Mouse (Mus musculus) hindbrain, embryonic 12.5 days (tissue): ENCODE results near the gene Scarb2. TPM values are rescaled to one million over a fixed set of nuclear protein-coding genes. Genes with fewer than 3 reads are reported as not detected.

Source experiments
- ATAC-seq: fragments of 200-750 bp; cut with Nextera tagmentation; 2 replicates; pipeline ENCODE4 v1.8.0; 2017; ENCODE audit warnings: moderate TSS enrichment; ENCODE audit not compliant: low FRiP score
- H3K27ac ChIP-seq: fragments of 300-500 bp; sonication (generic); 2 replicates; pipeline ENCODE4 v1.5.1; 2016; ENCODE audit warnings: mild to moderate bottlenecking
- H3K27me3 ChIP-seq: fragments of 300-500 bp; sonication (generic); 2 replicates; pipeline ENCODE4 v1.6.1; 2016; ENCODE audit warnings: mild to moderate bottlenecking
- H3K36me3 ChIP-seq: fragments of 300-500 bp; sonication (generic); 2 replicates; pipeline ENCODE4 v1.6.1; 2016; ENCODE audit warnings: mild to moderate bottlenecking
- H3K4me1 ChIP-seq: fragments of 300-500 bp; sonication (generic); 2 replicates; pipeline ENCODE4 v1.6.1; 2016
- H3K4me2 ChIP-seq: fragments of 300-500 bp; sonication (generic); replicated peaks from 2 replicates; pipeline ENCODE4 v1.6.1; 2016; ENCODE audit warnings: mild to moderate bottlenecking
- H3K4me3 ChIP-seq: fragments of 300-500 bp; sonication (generic); 2 replicates; pipeline ENCODE4 v1.5.1; 2016; ENCODE audit warnings: mild to moderate bottlenecking
- H3K9ac ChIP-seq: fragments of 300-500 bp; sonication (generic); 2 replicates; pipeline ENCODE4 v1.6.1; 2016; ENCODE audit warnings: mild to moderate bottlenecking, moderate library complexity
- H3K9me3 ChIP-seq: fragments of 300-500 bp; sonication (generic); replicated peaks from 2 replicates; pipeline ENCODE4 v1.6.1; 2016; ENCODE audit warnings: mild to moderate bottlenecking
- WGBS: fragments of 180-500 bp; shearing (Covaris S2); methylation state at CpG from one replicate; pipeline ENCODE4 v1.1.7; 2016; 5-methylcytosine and 5-hydroxymethylcytosine counted together
- polyA plus RNA-seq: library from polyadenylated mRNA; unstranded; fragments of >200 nt; fragmentation: Nextera tagmentation; extraction: Ambion mirVana; gene quantifications from 2 replicates; pipeline ENCODE4 v1.2.1, GENCODE M21; 2016

Scarb2 gene
- polyA plus RNA-seq, 1 experiment from 2014 or later: 16.2 TPM

GRCm38 (mm10) chr5:92458726-92459125, 47.9 kb downstream of the Scarb2 start:
- Histone ChIP-seq H3K9ac (no peak overlapping the region), H3K4me3 (no peak overlapping the region), H3K27me3 (no peaks in the 10 kb centered on the region), H3K27ac (no peak overlapping the region), H3K4me2 (no peak overlapping the region), H3K9me3 (no peaks in the 10 kb centered on the region), H3K4me1 (no peaks in the 10 kb centered on the region), H3K36me3 (peaks cover 35% of the 10 kb centered on the region)
- ATAC-seq: no peak
- WGBS: 45% methylated on average over 5 of the region's 5 CpGs

DNA sequence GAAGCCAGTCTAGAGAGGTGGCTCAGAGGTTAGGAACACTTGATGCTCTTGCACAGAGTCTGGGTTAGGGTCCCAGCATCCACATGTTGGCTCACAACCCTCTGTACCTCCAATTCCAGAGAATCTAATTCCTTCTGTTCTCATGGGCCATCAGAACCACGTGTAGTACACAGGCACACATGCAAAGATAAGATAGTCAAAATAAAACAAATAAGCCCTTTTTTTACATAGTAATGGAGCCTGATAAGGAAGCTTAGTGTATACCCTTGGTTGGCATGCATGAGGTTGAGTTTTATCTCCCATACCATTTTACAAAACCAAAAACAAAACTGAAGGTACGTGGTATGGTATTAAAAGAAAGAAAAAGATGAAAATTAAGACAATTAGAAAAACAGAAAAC, 49.2 kb downstream of the Scarb2 start:
- ATAC-seq: no peak
- Histone ChIP-seq H3K27ac (no peak overlapping the region), H3K36me3 (peaks cover 45% of the 10 kb centered on the region), H3K27me3 (no peaks in the 10 kb centered on the region), H3K4me1 (no peaks in the 10 kb centered on the region), H3K9ac (no peak overlapping the region), H3K9me3 (no peaks in the 10 kb centered on the region), H3K4me3 (no peak overlapping the region), H3K4me2 (no peak overlapping the region)
- WGBS: 79% methylated on average over 2 of the region's 2 CpGs

- H3K9ac ChIP-seq: no peak overlapping the region
- H3K27me3 ChIP-seq: no peaks in the 10 kb centered on the region
- no peak overlapping the region for H3K27ac ChIP-seq
- no peak for ATAC-seq
- no peak overlapping the region for H3K4me2 ChIP-seq
- H3K9me3 ChIP-seq: no peaks in the 10 kb centered on the region
- H3K4me3 ChIP-seq: no peak overlapping the region
- no peaks in the 10 kb centered on the region for H3K4me1 ChIP-seq
- peaks cover 75% of the 10 kb centered on the region for H3K36me3 ChIP-seq
- 90% methylated on average over 5 of the region's 5 CpGs for WGBS
These were observed 53.8 kb downstream of the Scarb2 start for GRCm38 (mm10) chr5:92452876-92453275.

DNA sequence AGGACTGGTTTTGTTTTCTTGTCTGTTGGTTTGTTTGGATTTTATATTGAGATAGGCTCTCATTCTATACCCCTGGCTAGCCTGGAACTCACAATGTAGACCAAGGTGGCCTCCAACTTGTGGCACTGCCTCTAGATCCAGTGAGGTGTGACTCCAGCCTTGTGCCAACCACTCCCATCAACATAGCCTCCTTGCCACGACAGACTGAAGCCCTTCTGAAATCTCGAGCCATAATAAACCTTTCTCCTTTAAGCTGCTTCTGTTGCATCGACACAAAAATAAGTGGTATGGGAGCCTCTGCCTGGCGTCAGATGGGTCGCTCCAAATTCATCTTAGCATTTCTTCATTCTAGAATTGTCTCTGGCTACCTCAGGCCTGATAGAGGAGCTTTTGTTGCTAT, 59.9 kb downstream of the Scarb2 start:
- ATAC-seq: no peak
- peaks cover 66% of the 10 kb centered on the region for H3K36me3 ChIP-seq

DNA sequence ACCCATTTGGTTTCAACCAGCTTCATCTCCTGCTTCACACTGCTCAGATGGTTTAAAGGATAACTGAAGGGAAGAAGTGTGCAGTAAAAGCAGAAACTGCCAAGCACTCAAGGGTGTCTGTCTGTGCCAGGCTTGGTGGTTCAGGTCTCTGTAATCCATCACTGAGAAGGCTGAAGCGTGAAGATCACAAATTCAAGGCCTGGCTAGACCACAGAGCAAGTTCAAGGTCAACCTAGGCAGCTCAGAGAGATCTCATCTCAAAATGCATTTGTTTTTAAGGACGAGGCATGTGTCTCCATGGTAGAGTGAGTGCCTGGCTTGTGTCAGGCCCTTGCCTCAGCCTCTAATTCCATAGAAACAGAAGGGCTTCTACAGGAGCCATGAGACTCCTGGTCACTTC, 61.6 kb downstream of the Scarb2 start:
- H3K27me3 ChIP-seq: no peaks in the 10 kb centered on the region

More for the DNA sequence above, 59.9 kb downstream of the Scarb2 start:
- H3K9me3 ChIP-seq: no peaks in the 10 kb centered on the region
- H3K4me2 ChIP-seq: no peak overlapping the region
- H3K27ac ChIP-seq: no peak overlapping the region
- no peaks in the 10 kb centered on the region for H3K27me3 ChIP-seq
- H3K4me3 ChIP-seq: no peak overlapping the region
- H3K9ac ChIP-seq: no peak overlapping the region
- H3K4me1 ChIP-seq: no peaks in the 10 kb centered on the region
- WGBS: 92% methylated on average over 5 of the region's 5 CpGs

DNA sequence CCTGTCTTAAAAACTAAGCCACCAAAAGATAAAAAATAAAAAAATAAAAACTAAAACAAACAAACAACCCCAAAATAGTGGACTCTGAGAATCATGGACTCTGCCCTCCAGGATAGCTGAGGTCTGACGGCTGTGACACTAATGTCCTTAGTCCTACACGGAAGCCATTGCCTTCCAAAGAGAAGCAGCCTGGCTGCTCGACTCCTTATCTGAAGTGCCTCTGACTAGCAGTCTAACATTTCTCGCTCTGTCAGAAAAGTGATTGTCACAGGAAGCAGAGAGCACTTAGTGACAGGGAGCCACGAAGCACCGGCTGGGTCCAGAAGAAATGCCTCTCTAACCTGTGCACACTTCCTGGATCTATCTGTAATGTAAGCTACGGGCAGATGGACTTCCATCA, 63.7 kb downstream of the Scarb2 start:
- Histone ChIP-seq H3K4me1 (no peaks in the 10 kb centered on the region), H3K9me3 (no peaks in the 10 kb centered on the region), H3K9ac (no peak overlapping the region), H3K36me3 (peaks cover 28% of the 10 kb centered on the region), H3K4me2 (no peak overlapping the region), H3K27ac (no peak overlapping the region), H3K27me3 (no peaks in the 10 kb centered on the region), H3K4me3 (no peak overlapping the region)
- WGBS: 89% methylated on average over 7 of the region's 7 CpGs
- ATAC-seq: no peak

More for the DNA sequence above, 61.6 kb downstream of the Scarb2 start:
- H3K4me2 ChIP-seq: no peak overlapping the region
- H3K36me3 ChIP-seq: peaks cover 49% of the 10 kb centered on the region
- H3K9ac ChIP-seq: no peak overlapping the region
- H3K4me1 ChIP-seq: no peaks in the 10 kb centered on the region
- H3K9me3 ChIP-seq: no peaks in the 10 kb centered on the region
- ATAC-seq: no peak
- WGBS: 87% methylated on average over 2 of the region's 2 CpGs
- H3K27ac ChIP-seq: no peak overlapping the region
- no peak overlapping the region for H3K4me3 ChIP-seq

DNA sequence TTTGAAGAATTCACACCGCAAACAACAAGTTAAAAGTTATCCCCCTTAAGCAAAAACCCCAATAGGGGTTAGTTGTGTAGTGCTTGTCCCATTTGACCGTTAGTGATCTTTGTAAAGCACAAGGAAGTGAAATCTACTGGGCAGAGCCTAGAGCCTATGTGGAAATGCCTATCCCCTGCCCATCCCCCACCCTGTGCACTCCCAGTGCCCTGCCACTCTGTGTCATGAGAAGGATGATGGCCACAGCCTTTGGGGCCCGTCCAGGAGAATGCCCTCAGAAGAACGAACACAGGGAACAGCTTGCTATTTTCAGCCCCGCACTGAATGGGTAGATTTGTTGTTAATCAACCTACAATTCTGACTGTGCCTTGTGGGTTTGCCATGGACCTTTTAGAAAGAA, 65.1 kb downstream of the Scarb2 start:
- H3K9ac ChIP-seq: no peak overlapping the region
- no peak overlapping the region for H3K4me2 ChIP-seq
- no peak for ATAC-seq
- H3K27ac ChIP-seq: no peak overlapping the region
- no peak overlapping the region for H3K4me3 ChIP-seq
- H3K4me1 ChIP-seq: no peaks in the 10 kb centered on the region
- WGBS: 84% methylated on average over 5 of the region's 5 CpGs
- no peaks in the 10 kb centered on the region for H3K9me3 ChIP-seq
- no peaks in the 10 kb centered on the region for H3K27me3 ChIP-seq
- peaks cover 15% of the 10 kb centered on the region for H3K36me3 ChIP-seq

- WGBS: 87% methylated on average over 8 of the region's 8 CpGs
- no peaks in the 10 kb centered on the region for H3K9me3 ChIP-seq
- no peak for ATAC-seq
These were observed 68.1 kb downstream of the Scarb2 start for GRCm38 (mm10) chr5:92438540-92438939.

DNA sequence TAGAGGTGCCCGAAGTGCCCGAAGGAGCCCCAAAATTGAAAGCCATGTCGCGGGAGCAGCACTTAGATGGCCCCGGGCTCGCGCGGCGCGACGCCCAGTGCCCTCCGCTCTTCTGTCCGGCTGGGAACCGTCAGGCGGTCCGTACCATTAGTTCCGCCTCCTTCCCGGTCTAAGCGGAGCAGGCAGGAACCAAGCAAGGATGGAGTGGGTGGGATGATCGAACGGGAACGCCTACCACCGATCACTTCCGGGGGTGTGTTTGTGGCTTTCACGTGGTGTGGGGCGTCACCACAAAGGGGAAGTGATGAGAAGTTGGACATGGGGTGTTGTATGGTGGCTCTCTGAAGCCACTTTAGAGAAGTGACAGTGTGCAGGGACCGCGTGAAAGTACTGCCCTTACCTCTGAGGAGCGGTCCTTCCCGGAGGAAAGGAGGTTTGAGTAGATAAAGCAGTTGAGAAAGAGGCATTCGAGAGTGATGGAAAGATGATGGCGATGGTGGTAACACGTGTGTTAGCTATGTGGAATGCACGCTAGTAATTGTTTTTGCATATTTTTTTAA, 71.5 kb downstream of the Scarb2 start, which contains the start of gene Nup54:
TSS of gene Nup54 (minus strand) at position 195 of the 560 bp plus-strand sequence.
- under 1% methylated on average over 34 of the region's 34 CpGs for WGBS
- peak within 1 kb of the TSS; percentile 94 for H3K9ac ChIP-seq
- peak; percentile 99 for ATAC-seq
- peak within 1 kb of the TSS; percentile 83 for H3K4me2 ChIP-seq
- H3K36me3 ChIP-seq: no peaks in the 10 kb centered on the region
- peak within 1 kb of the TSS; percentile 97 for H3K4me3 ChIP-seq
- H3K27ac ChIP-seq: peak within 1 kb of the TSS; percentile 86
- no peaks in the 10 kb centered on the region for H3K27me3 ChIP-seq
- no peaks in the 10 kb centered on the region for H3K9me3 ChIP-seq
- peaks cover 12% of the 10 kb centered on the region for H3K4me1 ChIP-seq

More at GRCm38 (mm10) chr5:92438540-92438939, 68.1 kb downstream of the Scarb2 start:
- Histone ChIP-seq H3K4me1 (peaks cover 9% of the 10 kb centered on the region), H3K27ac (no peak overlapping the region), H3K36me3 (no peaks in the 10 kb centered on the region), H3K9ac (no peak overlapping the region), H3K27me3 (no peaks in the 10 kb centered on the region), H3K4me2 (no peak overlapping the region), H3K4me3 (no peak overlapping the region)

GRCm38 (mm10) chr5:92434571-92434985, 72.1 kb downstream of the Scarb2 start:
- peak overlapping the region; percentile 94 for H3K9ac ChIP-seq
- 0% methylated on average over 26 of the region's 39 CpGs for WGBS
- H3K27ac ChIP-seq: peak overlapping the region; percentile 86
- H3K4me1 ChIP-seq: peaks cover 12% of the 10 kb centered on the region
- H3K36me3 ChIP-seq: no peaks in the 10 kb centered on the region
- peak overlapping the region; percentile 83 for H3K4me2 ChIP-seq
- no peaks in the 10 kb centered on the region for H3K9me3 ChIP-seq
- ATAC-seq: no peak; the same call in 1 of the 2 replicates
- H3K4me3 ChIP-seq: peak overlapping the region; percentile 97
- H3K27me3 ChIP-seq: no peaks in the 10 kb centered on the region

- peak overlapping the region; percentile 97 for H3K4me3 ChIP-seq
- no peaks in the 10 kb centered on the region for H3K27me3 ChIP-seq
- H3K9me3 ChIP-seq: no peaks in the 10 kb centered on the region
- no peak for ATAC-seq
- peaks cover 12% of the 10 kb centered on the region for H3K4me1 ChIP-seq
- peak overlapping the region; percentile 94 for H3K9ac ChIP-seq
- 1% methylated on average over 12 of the region's 12 CpGs for WGBS
- peak overlapping the region; percentile 83 for H3K4me2 ChIP-seq
- H3K36me3 ChIP-seq: peaks cover 5% of the 10 kb centered on the region
- H3K27ac ChIP-seq: 0 out of 2 replicates have a peak overlapping the region, but pooled peaks have one; percentile 86
These were observed 72.6 kb downstream of the Scarb2 start for GRCm38 (mm10) chr5:92434070-92434469.

DNA sequence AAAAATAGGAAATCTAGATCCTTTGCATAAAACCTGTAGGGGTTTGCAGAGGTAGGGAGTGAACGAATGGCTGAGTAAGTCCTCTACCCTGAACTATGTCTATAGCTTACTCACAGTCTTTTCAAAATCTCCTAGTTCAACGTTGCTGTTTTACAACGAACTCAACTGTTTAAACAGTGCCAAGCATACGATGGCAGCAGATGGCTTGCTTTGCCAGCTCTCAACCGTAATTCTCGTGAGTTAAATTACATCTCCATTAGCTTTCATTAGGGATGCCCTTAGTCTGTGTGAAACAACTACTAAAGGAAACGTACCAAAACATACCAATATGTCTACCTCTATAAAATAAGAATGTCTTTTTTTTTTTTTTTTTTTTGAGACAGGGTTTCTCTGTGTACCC, 75.0 kb downstream of the Scarb2 start:
- H3K27ac ChIP-seq: no peak overlapping the region
- H3K4me1 ChIP-seq: peaks cover 12% of the 10 kb centered on the region
- H3K9me3 ChIP-seq: no peaks in the 10 kb centered on the region
- no peak overlapping the region for H3K4me3 ChIP-seq
- peaks cover 29% of the 10 kb centered on the region for H3K36me3 ChIP-seq
- no peak for ATAC-seq
- WGBS: 85% methylated on average over 7 of the region's 7 CpGs
- no peak overlapping the region for H3K9ac ChIP-seq
- no peaks in the 10 kb centered on the region for H3K27me3 ChIP-seq
- H3K4me2 ChIP-seq: no peak overlapping the region

GRCm38 (mm10) chr5:92430723-92431122, 75.9 kb downstream of the Scarb2 start:
- peaks cover 12% of the 10 kb centered on the region for H3K4me1 ChIP-seq

More at GRCm38 (mm10) chr5:92430723-92431122, 75.9 kb downstream of the Scarb2 start:
- no peaks in the 10 kb centered on the region for H3K27me3 ChIP-seq
- no peak for ATAC-seq
- no peak overlapping the region for H3K4me2 ChIP-seq
- H3K27ac ChIP-seq: no peak overlapping the region
- no peaks in the 10 kb centered on the region for H3K9me3 ChIP-seq
- 89% methylated on average over 5 of the region's 5 CpGs for WGBS
- peaks cover 32% of the 10 kb centered on the region for H3K36me3 ChIP-seq
- no peak overlapping the region for H3K4me3 ChIP-seq
- no peak overlapping the region for H3K9ac ChIP-seq
